Mouse (Mus musculus): Measurements from ENCODE around the gene Gins1.

DNA sequence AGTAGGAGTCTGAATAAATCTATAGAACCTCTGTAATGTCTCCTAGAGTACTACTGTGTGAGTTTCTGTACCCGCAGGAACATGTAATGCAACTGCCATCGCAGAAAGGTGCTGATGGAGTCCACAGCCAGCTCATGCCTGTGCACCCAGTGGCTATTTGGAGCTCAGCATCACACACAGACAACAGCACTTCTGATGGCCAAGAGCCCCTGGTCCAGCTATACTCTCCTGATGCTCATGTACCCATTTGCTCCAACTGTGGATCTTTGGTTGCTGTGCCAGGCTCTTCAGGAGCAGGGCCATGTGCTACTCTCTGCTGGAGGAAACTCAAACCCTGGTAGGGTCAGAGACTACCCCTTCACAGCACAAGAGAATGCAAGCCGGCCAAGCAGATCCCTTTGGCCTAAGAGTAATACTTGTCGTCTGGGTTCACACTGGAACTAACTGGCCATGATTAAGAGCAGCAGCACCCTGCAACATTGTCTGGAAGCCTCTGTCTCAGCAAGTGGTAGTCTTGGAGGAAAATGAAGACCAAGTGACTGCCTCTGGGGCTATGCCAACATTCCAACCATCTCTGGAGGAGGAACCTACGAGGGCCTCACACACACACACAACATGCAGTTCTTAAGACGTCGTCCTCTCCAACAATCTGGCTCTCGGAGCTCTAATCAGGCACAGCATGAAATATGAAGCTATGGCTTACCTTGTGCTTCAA lies 68.4 kb downstream of the Gins1 start:
- TF ChIP-seq POLR2A (IDR thresholded peaks at IDR 0.05; ENCODE audit: borderline replicate concordance, extremely low read depth, insufficient read depth, insufficient read length, poor library complexity, severe bottlenecking), result no peak
- no peak for TF ChIP-seq CTCF (IDR thresholded peaks at IDR 0.05; ENCODE audit: borderline replicate concordance, extremely low read depth, insufficient read depth, insufficient read length)
